Mouse (Mus musculus): ENCODE measurements around the gene Pdzd2. TPM values are rescaled to one million over a fixed set of nuclear protein-coding genes. Genes with fewer than 3 reads are reported as not detected.

Gene Pdzd2
- polyA plus RNA-seq, 1 experiment from 2014 or later, result 29.0 TPM

GRCm38 (mm10) chr15:12638370-12639030 lies 101.2 kb downstream of the Pdzd2 start:
- no peak overlapping the region for H3K4me2 ChIP-seq (replicated peaks; ENCODE audit: low read depth, low read length)
- H3K27me3 ChIP-seq (ENCODE audit: insufficient read depth, low read length), result no peaks in the 10 kb centered on the region
- no peak overlapping the region for H3K27ac ChIP-seq (ENCODE audit: low read length)
- no peaks in the 10 kb centered on the region for H3K36me3 ChIP-seq (ENCODE audit: insufficient read depth, low read length)
- H3K9me3 ChIP-seq (ENCODE audit: low read length), result no peaks in the 10 kb centered on the region
- WGBS, result 62% methylated on average over 14 of the region's 14 CpGs
- H3K4me1 ChIP-seq (ENCODE audit: insufficient read depth, low read length), result peaks cover 15% of the 10 kb centered on the region
- no peak overlapping the region for H3K4me3 ChIP-seq (ENCODE audit: low read length)
- peak; percentile 43; the same call in 1 of the 2 replicates for ATAC-seq (ENCODE audit: low FRiP score, low TSS enrichment)
- no peak overlapping the region for H3K9ac ChIP-seq (replicated peaks; ENCODE audit: low read length)

- Histone ChIP-seq H3K27ac (ENCODE audit: low read length) (no peak overlapping the region), H3K4me2 (replicated peaks; ENCODE audit: low read depth, low read length) (no peak overlapping the region), H3K9ac (replicated peaks; ENCODE audit: low read length) (no peak overlapping the region), H3K4me3 (ENCODE audit: low read length) (no peak overlapping the region), H3K27me3 (ENCODE audit: insufficient read depth, low read length) (no peaks in the 10 kb centered on the region), H3K36me3 (ENCODE audit: insufficient read depth, low read length) (no peaks in the 10 kb centered on the region), H3K9me3 (ENCODE audit: low read length) (no peaks in the 10 kb centered on the region), H3K4me1 (ENCODE audit: insufficient read depth, low read length) (peaks cover 15% of the 10 kb centered on the region)
- 91% methylated on average over 8 of the region's 8 CpGs for WGBS
- no peak for ATAC-seq (ENCODE audit: low FRiP score, low TSS enrichment)
These were observed 102.2 kb downstream of the Pdzd2 start for GRCm38 (mm10) chr15:12637511-12637910.

- no peak overlapping the region for H3K27ac ChIP-seq (ENCODE audit: low read length)
- no peak overlapping the region for H3K4me2 ChIP-seq (replicated peaks; ENCODE audit: low read depth, low read length)
- no peak for ATAC-seq (ENCODE audit: low FRiP score, low TSS enrichment)
- H3K9me3 ChIP-seq (ENCODE audit: low read length), result no peaks in the 10 kb centered on the region
- no peaks in the 10 kb centered on the region for H3K27me3 ChIP-seq (ENCODE audit: insufficient read depth, low read length)
- H3K4me3 ChIP-seq (ENCODE audit: low read length), result no peak overlapping the region
- no peaks in the 10 kb centered on the region for H3K36me3 ChIP-seq (ENCODE audit: insufficient read depth, low read length)
- peaks cover 15% of the 10 kb centered on the region for H3K4me1 ChIP-seq (ENCODE audit: insufficient read depth, low read length)
- no peak overlapping the region for H3K9ac ChIP-seq (replicated peaks; ENCODE audit: low read length)
- WGBS, result 82% methylated on average over 5 of the region's 5 CpGs
These were observed 103.3 kb downstream of the Pdzd2 start for GRCm38 (mm10) chr15:12636386-12636785.

GRCm38 (mm10) chr15:12634921-12635320 lies 104.8 kb downstream of the Pdzd2 start:
- ATAC-seq (ENCODE audit: low FRiP score, low TSS enrichment), result no peak
- Histone ChIP-seq H3K27ac (ENCODE audit: low read length) (no peak overlapping the region), H3K36me3 (ENCODE audit: insufficient read depth, low read length) (no peaks in the 10 kb centered on the region), H3K9ac (replicated peaks; ENCODE audit: low read length) (no peak overlapping the region), H3K4me2 (replicated peaks; ENCODE audit: low read depth, low read length) (no peak overlapping the region), H3K27me3 (ENCODE audit: insufficient read depth, low read length) (no peaks in the 10 kb centered on the region), H3K9me3 (ENCODE audit: low read length) (no peaks in the 10 kb centered on the region), H3K4me1 (ENCODE audit: insufficient read depth, low read length) (peaks cover 16% of the 10 kb centered on the region), H3K4me3 (ENCODE audit: low read length) (no peak overlapping the region)
- 87% methylated on average over 8 of the region's 8 CpGs for WGBS

- Histone ChIP-seq H3K9me3 (ENCODE audit: low read length) (no peaks in the 10 kb centered on the region), H3K36me3 (ENCODE audit: insufficient read depth, low read length) (no peaks in the 10 kb centered on the region), H3K4me3 (ENCODE audit: low read length) (no peak overlapping the region), H3K4me1 (ENCODE audit: insufficient read depth, low read length) (peaks cover 11% of the 10 kb centered on the region; the same call in 1 of the 2 replicates), H3K27ac (ENCODE audit: low read length) (no peak overlapping the region), H3K9ac (replicated peaks; ENCODE audit: low read length) (no peak overlapping the region), H3K27me3 (ENCODE audit: insufficient read depth, low read length) (no peaks in the 10 kb centered on the region), H3K4me2 (replicated peaks; ENCODE audit: low read depth, low read length) (no peak overlapping the region)
- WGBS, result 82% methylated on average over 7 of the region's 7 CpGs
- no peak for ATAC-seq (ENCODE audit: low FRiP score, low TSS enrichment)
These were observed 110.6 kb downstream of the Pdzd2 start for GRCm38 (mm10) chr15:12629164-12629563.

GRCm38 (mm10) chr15:12628451-12628850 lies 111.3 kb downstream of the Pdzd2 start:
- Histone ChIP-seq H3K4me1 (ENCODE audit: insufficient read depth, low read length) (0 out of 2 replicates have a peak, but pooled peaks cover 7% of the 10 kb centered on the region), H3K4me2 (replicated peaks; ENCODE audit: low read depth, low read length) (no peak overlapping the region), H3K36me3 (ENCODE audit: insufficient read depth, low read length) (no peaks in the 10 kb centered on the region), H3K27me3 (ENCODE audit: insufficient read depth, low read length) (no peaks in the 10 kb centered on the region), H3K9ac (replicated peaks; ENCODE audit: low read length) (no peak overlapping the region), H3K4me3 (ENCODE audit: low read length) (no peak overlapping the region), H3K9me3 (ENCODE audit: low read length) (0 out of 2 replicates have a peak, but pooled peaks cover under 1% of the 10 kb centered on the region), H3K27ac (ENCODE audit: low read length) (no peak overlapping the region)
- ATAC-seq (ENCODE audit: low FRiP score, low TSS enrichment), result no peak
- 96% methylated on average over 7 of the region's 7 CpGs for WGBS

GRCm38 (mm10) chr15:12626930-12627329 lies 112.8 kb downstream of the Pdzd2 start:
- Histone ChIP-seq H3K4me1 (ENCODE audit: insufficient read depth, low read length) (0 out of 2 replicates have a peak, but pooled peaks cover 7% of the 10 kb centered on the region), H3K27me3 (ENCODE audit: insufficient read depth, low read length) (no peaks in the 10 kb centered on the region), H3K4me3 (ENCODE audit: low read length) (no peak overlapping the region), H3K9ac (replicated peaks; ENCODE audit: low read length) (no peak overlapping the region), H3K9me3 (ENCODE audit: low read length) (0 out of 2 replicates have a peak, but pooled peaks cover 3% of the 10 kb centered on the region), H3K27ac (ENCODE audit: low read length) (no peak overlapping the region), H3K4me2 (replicated peaks; ENCODE audit: low read depth, low read length) (no peak overlapping the region), H3K36me3 (ENCODE audit: insufficient read depth, low read length) (no peaks in the 10 kb centered on the region)
- 88% methylated on average over 9 of the region's 9 CpGs for WGBS
- no peak for ATAC-seq (ENCODE audit: low FRiP score, low TSS enrichment)

- Histone ChIP-seq H3K4me3 (ENCODE audit: low read length) (no peak overlapping the region), H3K27me3 (ENCODE audit: insufficient read depth, low read length) (no peaks in the 10 kb centered on the region), H3K9ac (replicated peaks; ENCODE audit: low read length) (no peak overlapping the region), H3K9me3 (ENCODE audit: low read length) (0 out of 2 replicates have a peak, but pooled peaks cover 3% of the 10 kb centered on the region), H3K4me2 (replicated peaks; ENCODE audit: low read depth, low read length) (no peak overlapping the region), H3K36me3 (ENCODE audit: insufficient read depth, low read length) (no peaks in the 10 kb centered on the region), H3K27ac (ENCODE audit: low read length) (no peak overlapping the region), H3K4me1 (ENCODE audit: insufficient read depth, low read length) (0 out of 2 replicates have a peak, but pooled peaks cover 6% of the 10 kb centered on the region)
- 66% methylated on average over 8 of the region's 8 CpGs for WGBS
- ATAC-seq (ENCODE audit: low FRiP score, low TSS enrichment), result no peak
These were observed 113.6 kb downstream of the Pdzd2 start for GRCm38 (mm10) chr15:12626166-12626565.

GRCm38 (mm10) chr15:12625524-12625923 lies 114.2 kb downstream of the Pdzd2 start:
- ATAC-seq (ENCODE audit: low FRiP score, low TSS enrichment), result no peak
- no peaks in the 10 kb centered on the region for H3K27me3 ChIP-seq (ENCODE audit: insufficient read depth, low read length)
- H3K4me3 ChIP-seq (ENCODE audit: low read length), result no peak overlapping the region
- H3K4me1 ChIP-seq (ENCODE audit: insufficient read depth, low read length), result 0 out of 2 replicates have a peak, but pooled peaks cover 4% of the 10 kb centered on the region
- no peak overlapping the region for H3K27ac ChIP-seq (ENCODE audit: low read length)
- no peak overlapping the region for H3K4me2 ChIP-seq (replicated peaks; ENCODE audit: low read depth, low read length)
- WGBS, result 67% methylated on average over 6 of the region's 6 CpGs
- 0 out of 2 replicates have a peak, but pooled peaks cover 3% of the 10 kb centered on the region for H3K9me3 ChIP-seq (ENCODE audit: low read length)
- H3K9ac ChIP-seq (replicated peaks; ENCODE audit: low read length), result no peak overlapping the region
- no peaks in the 10 kb centered on the region for H3K36me3 ChIP-seq (ENCODE audit: insufficient read depth, low read length)

- Histone ChIP-seq H3K27me3 (ENCODE audit: insufficient read depth, low read length) (no peaks in the 10 kb centered on the region), H3K9ac (replicated peaks; ENCODE audit: low read length) (no peak overlapping the region), H3K36me3 (ENCODE audit: insufficient read depth, low read length) (no peaks in the 10 kb centered on the region), H3K4me2 (replicated peaks; ENCODE audit: low read depth, low read length) (no peak overlapping the region), H3K4me1 (ENCODE audit: insufficient read depth, low read length) (0 out of 2 replicates have a peak, but pooled peaks cover 7% of the 10 kb centered on the region), H3K9me3 (ENCODE audit: low read length) (0 out of 2 replicates have a peak, but pooled peaks cover 3% of the 10 kb centered on the region), H3K4me3 (ENCODE audit: low read length) (no peak overlapping the region), H3K27ac (ENCODE audit: low read length) (no peak overlapping the region)
- WGBS, result 97% methylated on average over 4 of the region's 4 CpGs
- ATAC-seq (ENCODE audit: low FRiP score, low TSS enrichment), result no peak
These were observed 116.2 kb downstream of the Pdzd2 start for GRCm38 (mm10) chr15:12623521-12623920.

All from kidney, embryonic 16.5 days (tissue).